Mouse (Mus musculus): ENCODE measurements around the gene Pak7. TPM values are rescaled to one million over a fixed set of nuclear protein-coding genes. Genes with fewer than 3 reads are reported as not detected.
A peak's percentile ranks its signal among the peaks of the same experiment; 100 is the strongest.

The Pak7 gene
- total RNA-seq, 2 experiments from 2014 or later, result not detected

DNA sequence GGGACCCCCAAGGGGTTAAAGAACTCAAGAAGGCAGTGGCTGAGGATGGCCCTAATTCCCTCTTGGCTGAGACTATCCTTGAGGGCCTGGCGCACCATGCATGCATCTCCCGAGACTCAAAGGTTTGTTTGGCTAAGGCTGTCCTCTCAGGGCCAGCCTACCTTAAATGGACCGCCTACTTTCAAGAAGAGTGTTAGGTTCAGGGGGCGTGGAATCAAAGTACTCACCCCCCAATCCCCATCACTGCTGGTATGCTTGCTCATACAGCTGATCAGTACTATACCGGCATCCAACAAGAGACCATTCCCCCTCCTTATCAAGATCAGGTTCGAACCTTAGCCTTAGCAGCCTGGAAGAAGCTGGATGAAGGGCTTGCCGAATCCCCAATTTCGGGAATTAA, 156.5 kb downstream of the Pak7 start:
- ATAC-seq (replicated peaks; ENCODE audit: low FRiP score, low TSS enrichment, poor library complexity, severe bottlenecking), result no peak

DNA sequence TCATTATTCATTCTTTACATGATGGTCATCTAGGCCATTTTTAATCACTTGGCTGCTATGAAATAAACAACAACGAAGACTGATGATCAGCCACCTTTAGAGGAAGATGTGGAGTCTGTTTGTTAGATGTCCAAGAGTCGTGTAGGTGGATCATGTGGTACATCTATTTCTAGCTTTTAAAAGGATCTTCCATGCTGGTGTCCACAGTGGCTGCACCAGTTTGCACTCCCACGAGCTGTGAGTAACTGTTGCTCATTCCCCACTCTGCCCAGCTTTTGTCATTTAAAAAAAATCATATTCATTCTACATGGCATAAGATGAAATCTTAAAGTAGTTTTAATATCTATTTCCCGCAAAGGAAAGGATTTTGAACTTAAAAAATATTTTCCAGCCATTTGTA, 183.7 kb downstream of the Pak7 start:
- no peak for ATAC-seq (replicated peaks; ENCODE audit: low FRiP score, low TSS enrichment, poor library complexity, severe bottlenecking)

DNA sequence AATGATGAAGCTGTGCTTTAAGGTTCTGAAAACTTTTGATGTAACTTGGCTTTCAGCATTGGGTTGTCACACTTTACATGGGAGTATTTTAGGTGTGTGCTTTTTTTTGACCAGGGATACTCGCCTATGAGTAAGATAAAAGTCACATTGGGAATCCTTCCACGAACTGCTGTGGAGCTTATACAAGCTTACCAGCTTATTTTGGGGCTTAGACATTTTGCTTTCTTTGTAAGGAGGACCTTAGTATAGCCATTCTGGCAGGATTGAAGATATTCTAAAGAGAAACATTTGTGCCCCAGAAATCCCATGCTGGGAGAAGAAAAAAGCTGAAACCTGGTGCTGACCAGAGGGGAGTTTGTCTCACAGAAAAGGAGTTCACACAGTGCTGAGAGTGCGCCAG, 212.7 kb downstream of the Pak7 start:
- ATAC-seq (replicated peaks; ENCODE audit: low FRiP score, low TSS enrichment, poor library complexity, severe bottlenecking), result no peak

DNA sequence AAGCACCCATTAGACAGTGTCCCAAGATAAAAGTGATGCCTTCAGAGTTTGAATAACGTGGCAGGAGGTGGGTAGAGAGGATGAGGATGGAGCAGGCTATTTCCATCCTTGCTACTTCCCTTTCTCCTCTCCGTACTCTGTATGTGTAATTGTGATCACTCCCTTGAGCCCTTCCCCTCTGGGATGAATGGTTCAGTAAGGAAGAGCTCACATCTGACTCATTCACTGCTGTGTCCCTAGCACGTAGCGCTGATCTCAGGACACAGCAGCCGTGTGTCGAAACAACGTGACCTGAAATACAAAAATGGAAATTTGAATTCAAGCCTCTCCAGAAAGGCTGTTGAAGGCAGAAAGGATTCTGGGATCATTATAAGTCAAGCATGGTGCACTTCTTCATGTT, 237.0 kb downstream of the Pak7 start:
- no peak for ATAC-seq (replicated peaks; ENCODE audit: low FRiP score, low TSS enrichment, poor library complexity, severe bottlenecking)

DNA sequence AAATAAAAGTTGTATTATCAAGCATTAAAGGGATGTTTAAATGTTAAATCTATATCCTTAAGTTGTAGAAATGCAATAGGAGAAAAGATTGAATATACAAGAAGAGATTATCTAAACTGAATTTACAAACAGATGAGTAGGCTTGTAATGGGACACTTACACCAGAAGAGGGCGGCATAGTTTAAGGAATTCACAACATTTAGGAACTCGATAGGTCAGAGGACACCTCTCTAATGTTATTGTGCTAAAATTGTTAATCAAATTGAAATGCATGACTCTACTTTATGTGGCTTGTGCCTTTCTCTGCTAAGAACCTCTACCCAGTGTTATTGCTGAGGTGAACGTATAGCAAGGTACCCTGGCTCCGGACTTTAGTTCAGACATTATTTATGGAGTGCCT, 238.2 kb downstream of the Pak7 start:
- ATAC-seq (replicated peaks; ENCODE audit: low FRiP score, low TSS enrichment, poor library complexity, severe bottlenecking), result peak; percentile 76

DNA sequence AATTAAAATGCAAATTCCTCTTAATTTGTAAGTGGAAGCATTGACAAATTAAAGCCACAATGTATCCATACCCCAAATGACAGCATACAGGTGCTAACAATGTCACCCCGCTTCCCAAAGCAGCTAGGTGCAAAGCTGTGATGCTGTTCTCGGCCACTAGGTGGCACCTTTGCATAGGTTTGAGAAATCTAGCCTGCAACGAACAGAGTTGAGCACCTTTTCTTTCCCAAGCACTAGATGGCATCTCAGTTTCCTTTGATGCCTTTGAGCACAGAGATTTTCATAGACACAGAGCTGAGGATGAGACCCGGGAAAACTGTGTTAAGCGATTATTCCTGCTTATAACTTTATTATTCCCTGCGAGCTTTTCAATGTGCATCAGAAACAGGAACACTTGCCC, 238.8 kb downstream of the Pak7 start:
- ATAC-seq (replicated peaks; ENCODE audit: low FRiP score, low TSS enrichment, poor library complexity, severe bottlenecking), result peak; percentile 95

DNA sequence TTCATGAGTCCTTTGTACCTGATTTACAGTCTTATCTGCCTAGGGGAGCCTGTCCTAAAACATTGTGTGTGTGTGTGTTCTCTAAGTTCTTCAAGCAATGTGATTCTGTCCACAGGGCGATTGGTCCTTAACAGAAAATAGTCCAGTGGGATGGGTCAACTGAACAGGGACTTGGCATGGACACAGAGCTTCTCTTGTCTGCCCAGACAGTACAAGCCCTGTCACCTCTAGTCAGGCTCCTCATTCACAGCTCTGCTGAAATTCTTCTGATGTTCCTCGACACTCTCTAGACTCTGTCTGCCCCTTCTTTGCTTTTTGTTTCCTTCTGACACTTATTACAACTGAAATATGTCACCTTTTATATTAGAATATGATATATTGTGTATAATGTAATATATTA, 247.0 kb downstream of the Pak7 start:
- no peak for ATAC-seq (replicated peaks; ENCODE audit: low FRiP score, low TSS enrichment, poor library complexity, severe bottlenecking)

DNA sequence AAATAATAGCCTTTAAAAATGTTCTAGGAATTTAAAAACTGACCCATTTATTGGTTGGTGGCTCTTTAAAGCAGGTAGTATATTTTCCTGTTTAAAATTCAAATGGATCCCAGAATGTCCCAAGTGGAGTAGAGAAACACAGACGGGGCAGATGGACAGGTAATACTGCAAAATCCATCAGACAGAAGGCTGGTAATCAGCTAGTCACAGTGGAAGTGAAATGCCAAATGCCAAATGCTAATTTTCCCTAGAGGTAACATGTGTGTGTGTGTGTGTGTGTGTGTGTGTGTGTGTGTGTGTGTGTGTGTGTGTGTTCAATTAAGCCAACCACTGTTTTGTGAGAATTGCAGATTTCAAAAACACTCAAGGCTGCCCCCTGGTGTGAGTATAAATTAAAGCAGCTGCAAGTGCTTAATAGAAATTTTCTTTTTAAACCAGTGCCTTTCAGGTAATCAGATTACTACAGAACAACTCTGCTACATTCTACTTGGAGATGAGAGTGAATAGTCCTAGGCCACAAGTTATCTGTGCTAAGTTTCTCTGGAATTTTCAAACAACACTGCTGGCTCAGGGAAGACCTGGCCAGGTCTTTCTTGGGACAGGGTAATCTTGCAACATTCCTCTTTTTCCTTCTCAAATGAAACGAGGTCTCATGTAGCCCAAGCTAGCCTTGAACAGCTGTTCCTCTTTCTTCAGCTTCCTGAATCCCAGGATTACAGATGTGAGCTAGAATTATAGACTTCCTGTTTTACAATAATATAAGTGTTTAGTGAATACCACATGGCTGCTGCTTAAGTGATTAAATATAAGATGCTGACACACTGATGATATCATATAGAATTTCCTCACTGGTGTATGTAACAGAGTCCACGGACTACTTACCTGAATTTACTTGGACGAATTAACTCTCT, 248.4 kb downstream of the Pak7 start:
- ATAC-seq (replicated peaks; ENCODE audit: low FRiP score, low TSS enrichment, poor library complexity, severe bottlenecking), result no peak

DNA sequence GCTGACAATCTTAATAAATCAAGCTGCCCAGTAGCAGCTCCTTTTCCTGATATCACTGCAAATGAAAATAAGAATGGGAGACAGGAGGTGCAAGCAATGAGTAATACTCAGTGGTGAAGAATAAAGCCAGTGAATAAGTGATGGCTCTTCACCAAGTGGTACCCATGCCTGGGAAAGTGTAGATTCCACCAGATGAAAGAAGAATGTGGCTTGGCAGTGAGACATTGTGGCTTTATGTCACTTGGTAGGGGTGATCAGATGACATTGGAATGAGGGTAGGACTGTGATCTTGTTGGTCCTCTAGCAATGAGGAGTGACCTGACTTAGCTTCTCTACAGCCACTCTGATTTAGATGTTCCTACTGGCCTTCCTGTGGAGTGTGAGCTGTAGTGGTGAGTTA, 249.3 kb downstream of the Pak7 start:
- ATAC-seq (replicated peaks; ENCODE audit: low FRiP score, low TSS enrichment, poor library complexity, severe bottlenecking), result no peak

DNA sequence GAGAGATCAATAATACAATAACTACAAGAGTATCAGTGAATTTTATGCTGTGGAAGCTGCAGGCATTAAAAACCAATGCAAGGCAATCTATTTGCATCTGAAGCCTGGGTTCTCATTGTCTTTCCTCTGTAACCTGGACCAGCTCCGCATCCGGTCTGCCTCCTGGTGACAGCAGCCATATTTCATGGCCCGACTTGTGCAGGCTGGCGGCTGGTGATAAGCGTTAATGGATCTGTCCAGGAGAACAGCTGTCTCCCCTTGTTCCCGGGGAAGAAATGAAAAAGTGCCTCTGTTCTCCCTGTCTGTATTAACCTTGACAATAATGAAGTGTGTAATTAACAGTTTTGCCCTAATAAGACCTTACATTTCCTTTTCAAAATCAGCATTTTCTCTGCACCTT, 265.9 kb downstream of the Pak7 start:
- 0 out of 2 replicates have a peak, but pooled peaks have one; percentile 22 for ATAC-seq (replicated peaks; ENCODE audit: low FRiP score, low TSS enrichment, poor library complexity, severe bottlenecking)

DNA sequence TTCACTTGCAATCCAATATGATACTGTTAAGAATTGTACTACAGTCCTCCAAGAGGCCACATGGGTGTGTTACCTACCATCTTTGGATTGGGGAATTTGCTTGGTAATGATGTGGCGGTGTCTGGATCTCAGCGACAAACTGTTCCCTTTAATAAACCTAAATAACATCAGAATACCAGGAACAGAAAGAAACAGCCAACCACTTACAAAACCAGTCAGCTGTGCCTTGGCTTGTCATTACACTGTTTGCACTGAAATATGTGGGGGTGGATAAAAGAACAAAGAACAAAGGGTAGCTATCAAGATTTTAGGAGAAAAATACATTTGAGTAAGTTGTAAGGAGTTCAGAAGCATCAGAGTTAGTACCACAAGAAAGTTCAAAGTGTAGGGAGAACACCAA, 269.8 kb downstream of the Pak7 start:
- no peak for ATAC-seq (replicated peaks; ENCODE audit: low FRiP score, low TSS enrichment, poor library complexity, severe bottlenecking)

DNA sequence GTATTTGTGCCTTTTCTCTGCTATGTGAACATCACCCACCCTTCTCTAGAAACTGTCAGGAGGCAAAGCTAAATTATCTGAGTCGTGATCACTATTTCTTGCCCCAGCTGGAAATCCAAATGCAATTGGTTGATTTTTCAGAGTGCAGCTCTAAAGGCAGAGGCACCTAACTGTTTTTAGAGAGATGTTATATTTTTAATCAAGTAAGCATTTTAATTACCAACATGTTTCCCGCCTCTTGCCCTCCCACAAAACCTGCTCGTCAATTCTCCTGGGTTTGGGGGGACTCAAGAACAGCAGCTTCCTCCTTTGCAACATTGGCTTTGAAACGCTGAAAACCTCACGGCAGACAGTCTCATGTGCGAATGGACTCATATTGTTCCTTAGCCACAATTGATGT, 274.4 kb downstream of the Pak7 start:
- ATAC-seq (replicated peaks; ENCODE audit: low FRiP score, low TSS enrichment, poor library complexity, severe bottlenecking), result no peak

DNA sequence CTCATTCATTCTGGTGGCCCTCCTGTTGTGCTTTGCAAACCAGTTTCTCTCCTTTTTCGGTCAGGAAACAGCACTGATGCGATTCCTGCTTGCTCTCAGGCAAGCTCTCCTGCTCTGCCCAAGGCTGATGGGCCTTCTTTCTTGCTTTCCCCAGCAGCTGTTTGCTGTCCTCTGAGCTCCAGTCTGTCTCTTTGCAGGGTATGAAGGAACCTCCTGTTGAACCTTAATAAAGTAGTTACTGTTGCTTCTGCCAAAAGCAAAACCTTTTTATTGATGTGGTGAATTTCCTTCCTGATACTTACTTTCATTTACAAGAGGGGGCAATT, 278.8 kb downstream of the Pak7 start:
- ATAC-seq (replicated peaks; ENCODE audit: low FRiP score, low TSS enrichment, poor library complexity, severe bottlenecking), result no peak

DNA sequence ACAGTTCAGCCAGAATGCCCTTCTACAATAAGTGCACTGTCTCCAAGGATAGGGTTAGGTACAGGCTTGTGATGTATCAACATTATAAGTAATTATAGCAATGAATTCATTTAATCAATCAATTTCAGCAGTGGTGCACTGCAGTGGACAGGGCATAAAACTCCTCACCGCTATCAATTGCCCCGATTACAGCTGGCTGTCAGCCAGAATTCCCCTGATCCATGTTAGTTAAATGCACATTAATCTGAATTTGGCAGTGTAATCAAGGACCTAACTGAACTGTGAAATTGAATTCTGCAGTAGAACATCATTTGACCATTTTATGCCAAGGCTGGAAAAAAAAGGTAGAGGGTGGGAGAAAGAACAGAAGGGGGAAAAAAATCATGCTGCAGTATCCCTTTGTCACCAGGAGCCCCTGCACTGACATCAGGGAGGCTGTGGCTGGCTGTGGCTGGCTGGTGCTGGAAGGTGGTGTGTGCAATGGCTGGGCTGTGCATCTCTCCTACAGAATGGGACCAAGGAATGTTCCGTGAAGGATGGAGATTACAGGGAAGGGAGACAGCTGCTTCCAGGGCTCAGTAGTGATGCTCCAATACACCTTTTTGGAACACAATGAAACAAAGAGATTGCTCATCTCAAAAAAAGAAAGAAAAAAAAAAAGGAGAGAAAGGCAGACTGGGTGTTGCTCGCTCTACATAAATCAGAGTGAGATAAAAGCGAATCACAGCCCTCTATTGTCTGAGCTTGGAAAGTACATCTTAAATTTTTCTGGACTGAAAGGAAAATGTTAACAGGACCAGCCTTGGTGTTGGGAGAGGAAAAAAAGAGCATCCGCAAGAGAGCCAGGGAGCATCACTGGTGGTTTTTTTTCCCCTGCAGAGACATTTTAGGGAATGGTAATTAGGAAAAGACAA, 279.4 kb downstream of the Pak7 start:
- ATAC-seq (replicated peaks; ENCODE audit: low FRiP score, low TSS enrichment, poor library complexity, severe bottlenecking), result no peak

DNA sequence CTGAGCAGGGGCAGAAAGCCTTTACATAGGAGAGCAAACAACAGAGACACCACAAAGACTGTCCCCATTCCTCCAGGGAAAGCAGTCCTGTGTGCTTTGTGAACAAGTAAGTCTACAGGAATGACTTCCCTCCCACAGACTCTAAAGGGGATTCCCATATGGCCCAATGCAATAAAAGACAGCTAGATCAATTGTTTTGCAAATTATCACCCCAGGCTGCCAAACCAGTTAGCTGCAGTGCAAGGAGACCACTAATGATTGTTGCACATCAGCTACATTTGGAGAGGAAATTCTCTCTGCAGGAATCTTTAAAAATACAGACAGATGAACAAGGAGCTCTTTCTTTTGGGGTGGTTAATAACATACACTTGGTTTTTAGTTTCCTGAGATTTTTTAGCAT, 280.2 kb downstream of the Pak7 start:
- no peak for ATAC-seq (replicated peaks; ENCODE audit: low FRiP score, low TSS enrichment, poor library complexity, severe bottlenecking)

DNA sequence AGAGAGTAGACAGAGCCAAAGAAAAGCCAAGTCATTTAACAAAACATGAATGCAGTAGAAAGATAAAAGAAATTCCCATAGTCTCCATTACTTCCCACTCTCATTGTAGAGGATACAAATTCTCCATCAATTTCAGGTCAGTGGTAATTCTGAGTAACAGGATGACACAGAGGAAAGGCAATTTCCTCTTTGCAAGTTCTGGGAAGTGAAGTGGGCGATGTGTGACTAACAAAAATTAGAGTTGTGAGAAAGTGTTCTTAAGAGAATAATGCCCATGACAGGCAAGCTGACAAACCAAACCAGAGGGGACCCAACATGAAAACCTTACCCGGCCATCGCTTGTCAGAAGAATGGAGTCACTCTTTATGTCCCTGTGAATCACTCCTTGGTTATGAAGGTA, 290.6 kb downstream of the Pak7 start:
- no peak for ATAC-seq (replicated peaks; ENCODE audit: low FRiP score, low TSS enrichment, poor library complexity, severe bottlenecking)

DNA sequence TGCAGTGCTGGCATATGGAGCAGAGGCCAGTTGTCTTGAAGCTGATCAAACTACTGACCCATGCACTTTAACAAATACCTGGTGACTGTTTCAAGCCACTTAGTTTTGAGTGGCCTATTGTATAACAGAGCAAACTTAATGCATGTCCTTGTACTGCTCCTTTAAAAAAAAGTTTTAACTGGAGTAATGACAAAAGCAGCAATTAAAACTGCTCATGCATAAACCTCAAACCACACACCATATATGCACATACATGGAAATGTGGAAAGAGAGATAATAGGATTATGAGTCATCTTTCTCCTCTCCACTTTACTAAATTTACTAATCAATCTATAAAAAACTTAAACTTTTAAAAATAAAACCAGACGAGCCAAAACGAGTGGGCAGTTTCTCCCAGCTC, 291.8 kb downstream of the Pak7 start:
- no peak for ATAC-seq (replicated peaks; ENCODE audit: low FRiP score, low TSS enrichment, poor library complexity, severe bottlenecking)

DNA sequence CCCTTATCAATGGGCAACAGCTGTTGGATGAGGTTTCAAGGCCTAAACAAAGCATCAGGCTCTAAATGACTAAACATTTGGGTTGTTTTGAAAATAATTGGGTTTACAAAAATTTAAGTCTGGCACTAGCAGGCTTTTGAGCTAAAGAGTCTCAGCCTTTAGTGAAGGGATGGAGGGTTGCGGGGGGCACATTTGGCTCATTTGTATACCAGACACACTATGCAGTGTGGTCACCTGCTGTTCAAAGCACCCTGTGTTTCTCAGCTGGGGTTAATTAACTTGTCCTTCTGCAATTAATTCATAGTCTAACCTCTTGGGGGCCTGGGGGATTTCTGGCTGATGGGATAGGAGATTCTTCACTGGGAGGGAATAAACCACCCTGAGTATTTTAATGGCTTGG, 323.4 kb downstream of the Pak7 start:
- no peak for ATAC-seq (replicated peaks; ENCODE audit: low FRiP score, low TSS enrichment, poor library complexity, severe bottlenecking)

DNA sequence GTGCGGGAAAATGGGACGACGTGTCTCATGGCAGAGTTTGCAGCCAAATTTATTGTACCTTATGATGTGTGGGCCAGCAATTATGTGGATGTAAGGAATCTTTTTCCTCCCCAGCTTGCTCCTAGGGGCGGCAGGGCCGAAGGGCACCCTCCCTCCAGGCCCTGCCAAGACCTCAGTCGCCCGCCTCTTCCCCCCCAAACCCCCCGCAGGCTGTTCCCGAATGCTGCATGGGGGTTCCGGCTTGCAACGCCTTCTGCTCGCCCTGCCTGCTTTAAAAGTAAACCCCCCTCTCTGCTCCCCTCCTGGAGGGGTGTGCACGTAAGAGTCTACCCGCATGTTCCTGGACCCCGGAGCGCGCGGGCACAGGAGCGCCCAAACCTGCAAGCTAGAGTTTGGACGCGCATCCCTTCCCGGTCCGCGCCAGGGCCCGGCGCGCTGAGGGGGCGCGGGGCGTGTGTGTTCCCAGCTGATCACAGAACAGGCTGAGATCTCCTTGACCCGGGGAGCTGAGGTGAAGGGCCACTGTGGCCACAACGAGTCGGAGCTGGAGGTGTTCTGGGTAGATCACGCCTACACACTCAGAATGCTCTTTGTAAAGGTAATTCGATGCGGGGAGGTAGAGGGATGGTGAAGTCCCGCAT, 328.6 kb downstream of the Pak7 start:
- ATAC-seq (replicated peaks; ENCODE audit: low FRiP score, low TSS enrichment, poor library complexity, severe bottlenecking), result no peak

DNA sequence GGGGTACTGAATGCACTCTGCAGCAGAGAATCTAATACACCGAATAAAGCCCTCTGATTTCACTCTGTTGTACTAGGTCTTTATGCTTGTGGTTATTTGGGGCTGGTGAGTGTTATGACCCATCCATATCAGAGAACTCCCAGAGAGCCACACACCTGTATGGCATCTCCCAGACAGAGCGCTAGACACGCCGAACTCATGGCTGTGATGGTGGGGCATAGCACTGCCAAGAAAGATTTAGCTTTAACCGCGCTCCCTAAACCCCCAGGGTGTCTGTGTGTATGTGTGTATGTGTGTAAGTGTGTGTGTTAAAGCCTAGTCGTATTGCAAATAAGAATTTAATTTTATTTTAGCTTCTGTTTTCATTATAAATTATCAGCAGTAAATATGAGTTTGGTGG, 329.4 kb downstream of the Pak7 start:
- ATAC-seq (replicated peaks; ENCODE audit: low FRiP score, low TSS enrichment, poor library complexity, severe bottlenecking), result no peak
